Mouse (Mus musculus) erythroblast, embryonic 14.5 days (primary cell): ENCODE measurements around the gene Klk1b4.
"Not testable (repeated sequence)": the region's sequence is repeated elsewhere in the genome, so short reads cannot be mapped to it uniquely, and the experiment has no call there.

Source experiments
- GATA1 ChIP-seq: IDR thresholded peaks from 2 replicates; pipeline ENCODE4 v1.6.1; 2012; ENCODE audit warnings: low read length, inconsistent platforms, mixed read lengths
- TAL1 ChIP-seq: IDR thresholded peaks from 3 replicates; pipeline ENCODE4 v1.6.1; 2012; ENCODE audit warnings: low read length, inconsistent platforms, mixed read lengths

- not testable (repeated sequence) for TF ChIP-seq TAL1, GATA1
Observed at GRCm38 (mm10) chr7:44250732-44251275, 43.6 kb downstream of the Klk1b4 start.
